Mouse (Mus musculus) bone marrow macrophage, adult 2 months (primary cell): ENCODE data around the gene Npas2.

Experiments used
- CTCF ChIP-seq: IDR thresholded peaks from 2 replicates; pipeline ENCODE4 v1.5.1; 2012; ENCODE audit warnings: low read depth, mild to moderate bottlenecking, low read length, moderate library complexity
- POLR2A ChIP-seq: IDR thresholded peaks from 2 replicates; pipeline ENCODE4 v1.6.1; 2012; ENCODE audit warnings: mild to moderate bottlenecking, low read depth, low read length, borderline replicate concordance

- TF ChIP-seq CTCF (no peak), POLR2A (no peak)
These were observed 94.3 kb downstream of the Npas2 start for GRCm38 (mm10) chr1:39287831-39288230.
